Mouse (Mus musculus): ENCODE results near the gene Prr5. TPM values are rescaled to one million over a fixed set of nuclear protein-coding genes. Genes with fewer than 3 reads are reported as not detected.

The Prr5 gene
- total and polyA plus RNA-seq, 2 experiments from 2014 or later, result 6.5 to 7.3 TPM

DNA sequence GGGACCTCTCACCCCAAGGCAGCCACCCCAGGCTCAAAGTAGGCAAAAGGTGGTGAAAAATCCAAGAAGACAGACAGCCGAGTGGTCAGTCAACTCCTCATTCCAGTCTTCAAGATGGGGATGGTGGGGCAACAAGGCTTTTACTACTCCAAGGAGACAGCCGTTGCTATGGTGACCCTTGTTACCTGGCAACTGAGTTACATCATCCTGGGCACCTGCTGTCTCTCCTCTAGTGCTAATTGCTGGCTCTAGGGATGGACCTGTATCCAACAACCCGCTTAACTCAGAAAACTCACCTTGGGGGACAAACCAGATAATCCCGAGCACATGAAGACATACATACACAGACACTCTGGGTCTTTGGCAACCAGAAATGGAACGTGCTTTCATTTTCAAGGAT lies 42.1 kb upstream of the Prr5 start:
- DNase-seq (ENCODE audit: low spot score), result no peak
- WGBS, result 73% methylated on average over 5 of the region's 5 CpGs
- TF ChIP-seq EP300 (IDR thresholded peaks at IDR 0.05; ENCODE audit: low read depth) (no peak), CTCF (IDR thresholded peaks at IDR 0.05; ENCODE audit: low read depth) (no peak)
- no peaks in the 10 kb centered on the region for H3K36me3 ChIP-seq (replicated peaks; ENCODE audit: control insufficient read depth, insufficient read depth, low read length)
- no peak overlapping the region for H3K27ac ChIP-seq (ENCODE audit: low read depth)
- peaks cover 12% of the 10 kb centered on the region for H3K4me1 ChIP-seq (ENCODE audit: control insufficient read depth, insufficient read depth)
- no peak overlapping the region for H3K9ac ChIP-seq (replicated peaks; ENCODE audit: low read depth, low read length)
- H3K4me3 ChIP-seq (ENCODE audit: low read depth, low read length), result no peak overlapping the region
- H3K4me2 ChIP-seq (ENCODE audit: low read depth, low read length), result no peak overlapping the region
- H3K9me3 ChIP-seq (replicated peaks; ENCODE audit: control insufficient read depth, low read length), result no peaks in the 10 kb centered on the region
- ATAC-seq (ENCODE audit: insufficient read depth, low read depth), result no peak
- peaks cover 5% of the 10 kb centered on the region; the same call in 1 of the 2 replicates for H3K27me3 ChIP-seq (ENCODE audit: control insufficient read depth, insufficient read depth, low read length)

DNA sequence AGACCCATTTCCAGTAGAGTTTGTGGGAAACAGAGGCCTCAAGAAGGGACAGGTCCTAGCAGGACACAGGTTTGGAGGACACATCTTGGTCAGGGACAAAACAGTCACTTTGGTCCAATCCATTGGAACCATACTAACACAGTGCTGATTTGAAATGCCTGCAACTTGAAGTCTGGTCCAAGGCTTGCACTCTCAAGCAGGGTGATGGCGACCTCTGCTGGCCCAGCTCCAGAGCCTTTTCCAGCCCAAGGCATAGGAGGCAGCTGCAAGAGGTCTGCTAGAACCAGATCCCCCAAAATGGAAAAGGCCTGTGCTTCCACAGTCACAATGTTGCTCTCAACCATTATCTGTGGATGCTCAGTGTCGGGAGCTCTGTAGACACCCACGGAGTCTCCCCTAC lies 39.7 kb upstream of the Prr5 start:
- H3K4me1 ChIP-seq (ENCODE audit: control insufficient read depth, insufficient read depth), result peaks cover 7% of the 10 kb centered on the region
- no peaks in the 10 kb centered on the region for H3K9me3 ChIP-seq (replicated peaks; ENCODE audit: control insufficient read depth, low read length)
- DNase-seq (ENCODE audit: low spot score) (no peak), ATAC-seq (ENCODE audit: insufficient read depth, low read depth) (no peak)
- no peak overlapping the region for H3K4me3 ChIP-seq (ENCODE audit: low read depth, low read length)
- 22% methylated on average over 3 of the region's 3 CpGs for WGBS
- peaks cover 7% of the 10 kb centered on the region for H3K27me3 ChIP-seq (ENCODE audit: control insufficient read depth, insufficient read depth, low read length)
- H3K27ac ChIP-seq (ENCODE audit: low read depth), result no peak overlapping the region
- H3K9ac ChIP-seq (replicated peaks; ENCODE audit: low read depth, low read length), result no peak overlapping the region
- no peaks in the 10 kb centered on the region for H3K36me3 ChIP-seq (replicated peaks; ENCODE audit: control insufficient read depth, insufficient read depth, low read length)
- TF ChIP-seq EP300 (IDR thresholded peaks at IDR 0.05; ENCODE audit: low read depth), result no peak
- TF ChIP-seq CTCF (IDR thresholded peaks at IDR 0.05; ENCODE audit: low read depth), result peak; percentile 71
- H3K4me2 ChIP-seq (ENCODE audit: low read depth, low read length), result no peak overlapping the region

DNA sequence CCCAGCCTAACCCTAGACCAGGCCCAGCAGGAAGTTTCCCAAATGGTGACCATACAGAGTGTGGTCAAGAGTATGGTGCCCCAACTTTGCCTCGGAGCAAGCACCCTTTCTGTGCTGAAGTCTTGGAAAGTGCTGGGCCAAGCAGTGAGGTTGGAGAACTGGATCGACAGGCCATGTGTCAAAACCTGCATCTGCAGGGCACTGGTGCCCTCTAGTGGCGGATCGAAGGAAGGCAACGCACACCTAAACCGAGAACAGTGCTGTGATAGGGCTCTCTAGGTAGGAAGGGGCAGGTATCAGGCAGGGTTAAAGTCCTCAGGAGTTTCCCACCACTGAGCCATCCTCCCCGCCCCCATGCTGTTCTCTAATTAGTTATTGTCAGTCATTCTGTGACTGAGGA lies 37.9 kb upstream of the Prr5 start:
- DNase-seq (ENCODE audit: low spot score) (peak; percentile 51), ATAC-seq (ENCODE audit: insufficient read depth, low read depth) (peak; percentile 67)
- peaks cover 8% of the 10 kb centered on the region for H3K27me3 ChIP-seq (ENCODE audit: control insufficient read depth, insufficient read depth, low read length)
- H3K9ac ChIP-seq (replicated peaks; ENCODE audit: low read depth, low read length), result no peak overlapping the region
- TF ChIP-seq CTCF (IDR thresholded peaks at IDR 0.05; ENCODE audit: low read depth) (peak; percentile 99), EP300 (IDR thresholded peaks at IDR 0.05; ENCODE audit: low read depth) (no peak)
- no peaks in the 10 kb centered on the region for H3K9me3 ChIP-seq (replicated peaks; ENCODE audit: control insufficient read depth, low read length)
- no peaks in the 10 kb centered on the region for H3K36me3 ChIP-seq (replicated peaks; ENCODE audit: control insufficient read depth, insufficient read depth, low read length)
- no peak overlapping the region for H3K4me2 ChIP-seq (ENCODE audit: low read depth, low read length)
- 2% methylated on average over 7 of the region's 7 CpGs for WGBS
- no peak overlapping the region for H3K4me3 ChIP-seq (ENCODE audit: low read depth, low read length)
- no peak overlapping the region for H3K27ac ChIP-seq (ENCODE audit: low read depth)
- H3K4me1 ChIP-seq (ENCODE audit: control insufficient read depth, insufficient read depth), result no peaks in the 10 kb centered on the region

DNA sequence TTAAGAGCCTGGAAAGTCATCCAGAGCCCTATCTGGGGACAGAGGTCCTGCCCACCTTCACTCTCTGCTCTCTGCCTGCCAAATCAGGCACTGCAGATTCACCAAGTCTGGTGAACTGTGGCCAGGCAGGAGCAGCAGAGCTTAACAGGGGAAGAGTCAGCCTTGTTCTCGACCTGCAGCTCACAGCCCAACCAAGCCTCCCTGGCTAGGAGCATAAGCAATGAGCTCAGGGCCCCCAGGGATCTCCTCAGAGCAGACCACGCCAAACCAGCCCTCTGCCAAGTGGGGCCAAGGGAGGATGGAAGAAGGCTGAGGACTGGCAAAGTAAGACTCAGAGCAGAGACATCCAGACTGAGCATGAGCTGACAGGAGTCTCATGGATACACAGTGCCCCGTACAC lies 35.1 kb upstream of the Prr5 start:
- Histone ChIP-seq H3K36me3 (replicated peaks; ENCODE audit: control insufficient read depth, insufficient read depth, low read length) (no peaks in the 10 kb centered on the region), H3K27me3 (ENCODE audit: control insufficient read depth, insufficient read depth, low read length) (peaks cover 3% of the 10 kb centered on the region; the same call in 1 of the 2 replicates), H3K4me2 (ENCODE audit: low read depth, low read length) (no peak overlapping the region), H3K4me3 (ENCODE audit: low read depth, low read length) (no peak overlapping the region), H3K27ac (ENCODE audit: low read depth) (no peak overlapping the region), H3K4me1 (ENCODE audit: control insufficient read depth, insufficient read depth) (peaks cover 8% of the 10 kb centered on the region; the same call in 1 of the 2 replicates), H3K9ac (replicated peaks; ENCODE audit: low read depth, low read length) (no peak overlapping the region), H3K9me3 (replicated peaks; ENCODE audit: control insufficient read depth, low read length) (no peaks in the 10 kb centered on the region)
- DNase-seq (ENCODE audit: low spot score), result no peak
- 0 out of 2 replicates have a peak, but pooled peaks have one; percentile 31 for ATAC-seq (ENCODE audit: insufficient read depth, low read depth)
- 52% methylated on average over 3 of the region's 3 CpGs for WGBS
- TF ChIP-seq EP300 (IDR thresholded peaks at IDR 0.05; ENCODE audit: low read depth), result no peak
- TF ChIP-seq CTCF (IDR thresholded peaks at IDR 0.05; ENCODE audit: low read depth), result no peak

DNA sequence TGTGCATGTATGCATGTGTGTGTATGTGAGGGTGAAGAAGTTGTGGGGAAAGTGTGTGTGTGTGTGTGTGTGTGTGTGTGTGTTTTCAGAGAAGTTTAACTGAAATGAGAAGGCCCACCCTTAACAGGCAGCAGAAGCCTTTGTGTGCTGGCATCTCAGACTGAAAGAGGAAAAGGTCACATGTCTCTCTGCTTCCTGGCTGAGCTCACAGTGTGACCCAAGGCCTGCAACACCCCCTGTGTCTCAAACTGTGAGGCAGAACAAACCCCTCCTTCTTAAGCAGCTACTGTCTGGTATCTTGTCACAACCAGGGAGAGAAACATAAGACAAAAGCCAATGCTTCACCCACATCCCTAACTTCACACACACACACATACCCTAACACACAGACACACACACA lies 31.0 kb upstream of the Prr5 start:
- Histone ChIP-seq H3K9ac (replicated peaks; ENCODE audit: low read depth, low read length) (no peak overlapping the region), H3K9me3 (replicated peaks; ENCODE audit: control insufficient read depth, low read length) (no peaks in the 10 kb centered on the region), H3K27ac (ENCODE audit: low read depth) (peak overlapping the region; percentile 80), H3K4me1 (ENCODE audit: control insufficient read depth, insufficient read depth) (peaks cover 22% of the 10 kb centered on the region), H3K4me3 (ENCODE audit: low read depth, low read length) (no peak overlapping the region), H3K4me2 (ENCODE audit: low read depth, low read length) (no peak overlapping the region), H3K36me3 (replicated peaks; ENCODE audit: control insufficient read depth, insufficient read depth, low read length) (no peaks in the 10 kb centered on the region), H3K27me3 (ENCODE audit: control insufficient read depth, insufficient read depth, low read length) (peaks cover 3% of the 10 kb centered on the region; the same call in 1 of the 2 replicates)
- peak; percentile 52 for DNase-seq (ENCODE audit: low spot score)
- TF ChIP-seq EP300 (IDR thresholded peaks at IDR 0.05; ENCODE audit: low read depth) (no peak), CTCF (IDR thresholded peaks at IDR 0.05; ENCODE audit: low read depth) (no peak)
- 0 out of 2 replicates have a peak, but pooled peaks have one; percentile 9 for ATAC-seq (ENCODE audit: insufficient read depth, low read depth)

DNA sequence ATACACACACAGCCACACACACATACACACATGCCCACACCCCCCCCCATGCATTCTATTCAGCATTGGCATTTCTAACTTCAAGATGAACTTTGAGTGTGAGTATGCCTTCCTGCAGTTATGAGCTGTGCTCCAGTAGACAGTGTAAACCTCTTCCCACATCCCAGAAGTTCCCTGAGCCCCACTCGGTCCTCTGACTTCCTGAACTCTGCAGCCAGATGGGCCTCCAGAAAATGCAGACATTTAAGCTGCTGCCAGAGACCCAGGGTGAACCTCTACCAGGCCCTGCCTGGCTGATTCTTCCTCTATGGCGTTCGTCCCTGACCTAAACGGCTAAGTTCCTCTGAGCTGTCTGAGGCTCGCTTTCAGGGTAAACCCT lies 30.4 kb upstream of the Prr5 start:
- ATAC-seq (ENCODE audit: insufficient read depth, low read depth) (peak; percentile 5; the same call in 1 of the 2 replicates), DNase-seq (ENCODE audit: low spot score) (no peak)
- Histone ChIP-seq H3K27ac (ENCODE audit: low read depth) (peak overlapping the region; percentile 80), H3K9ac (replicated peaks; ENCODE audit: low read depth, low read length) (no peak overlapping the region), H3K9me3 (replicated peaks; ENCODE audit: control insufficient read depth, low read length) (no peaks in the 10 kb centered on the region), H3K4me1 (ENCODE audit: control insufficient read depth, insufficient read depth) (peaks cover 23% of the 10 kb centered on the region), H3K36me3 (replicated peaks; ENCODE audit: control insufficient read depth, insufficient read depth, low read length) (no peaks in the 10 kb centered on the region), H3K27me3 (ENCODE audit: control insufficient read depth, insufficient read depth, low read length) (peaks cover 3% of the 10 kb centered on the region; the same call in 1 of the 2 replicates), H3K4me2 (ENCODE audit: low read depth, low read length) (no peak overlapping the region), H3K4me3 (ENCODE audit: low read depth, low read length) (no peak overlapping the region)
- WGBS, result 38% methylated on average over 5 of the region's 5 CpGs
- TF ChIP-seq CTCF (IDR thresholded peaks at IDR 0.05; ENCODE audit: low read depth) (no peak), EP300 (IDR thresholded peaks at IDR 0.05; ENCODE audit: low read depth) (no peak)
